Comparison of ENCODE assay signal across 11 mouse cellular contexts in the genomic region with DNA sequence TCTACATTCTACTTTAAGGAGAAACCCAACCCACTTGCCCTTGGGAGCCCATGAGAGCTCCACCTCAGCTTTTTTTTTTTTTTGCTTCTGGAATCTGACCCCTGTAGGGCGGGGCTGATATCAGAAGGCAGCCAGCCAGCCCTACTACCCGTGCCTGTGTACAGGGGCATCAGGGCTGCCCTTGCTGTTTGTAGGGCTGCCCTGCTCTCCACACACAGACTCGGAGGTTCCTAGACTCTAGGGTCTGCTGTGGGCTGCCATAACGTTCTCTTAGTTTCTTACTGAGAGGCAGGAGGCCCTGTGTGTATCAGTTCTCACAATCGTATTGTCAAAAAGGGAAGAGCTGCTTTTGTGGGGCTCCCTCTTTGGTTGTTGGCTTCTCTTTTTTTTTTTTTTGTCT. TPM values are rescaled to one million over a fixed set of nuclear protein-coding genes. Genes with fewer than 3 reads are reported as not detected.
DNase-seq lines count a peak whose midpoint lies in the region; ATAC-seq and TF ChIP-seq lines count a peak whose summit lies in the region.
"Had no signal": no experiment of that assay in that cellular context is flagged by ENCODE, and none has a peak within 500 bp of the region (broad histone marks: within the 10 kb centered on the region; RNA-seq: fewer than 3 reads in every experiment).

No protein-coding gene starts in this region.

- no peaks in the 10 kb centered on the region for H3K9me3 ChIP-seq in intestine, postnatal 0 days (ENCODE audit: control insufficient read depth)

- peak overlapping the region; percentile 76; the same call in 1 of the 2 replicates for H3K27ac ChIP-seq in layer of hippocampus, adult 2 months
- peak overlapping the region; percentile 64 for H3K27ac ChIP-seq in bone marrow macrophage, adult 2 months (ENCODE audit: insufficient read depth, low read depth, low read length)
- peak overlapping the region; percentile 71 for H3K27ac ChIP-seq in intestine, postnatal 0 days (ENCODE audit: low read depth, low read length)

- TF ChIP-seq POLR2A in bone marrow macrophage, adult 2 months (IDR thresholded peaks at IDR 0.05; ENCODE audit: borderline replicate concordance, low read depth, low read length), result no peak

- H3K4me1 ChIP-seq in bone marrow macrophage, adult 2 months (ENCODE audit: control insufficient read depth, insufficient read depth, low read length), result peaks cover 50% of the 10 kb centered on the region
- H3K4me1 ChIP-seq in intestine, postnatal 0 days (replicated peaks; ENCODE audit: control insufficient read depth, insufficient read depth, low read length), result peaks cover 48% of the 10 kb centered on the region

- no peak for TF ChIP-seq CTCF in layer of hippocampus, adult 2 months (conservative IDR thresholded peaks at IDR 0.05)
- no peak for TF ChIP-seq CTCF in bone marrow macrophage, adult 2 months (IDR thresholded peaks at IDR 0.05; ENCODE audit: low read depth, low read length)
- TF ChIP-seq CTCF in intestine, postnatal 0 days (IDR thresholded peaks at IDR 0.05; ENCODE audit: low read depth), result no peak

- no peak overlapping the region for H3K4me3 ChIP-seq in layer of hippocampus, adult 2 months
- H3K4me3 ChIP-seq in bone marrow macrophage, adult 2 months (ENCODE audit: insufficient read depth, low read length), result no peak overlapping the region
- H3K4me3 ChIP-seq in intestine, postnatal 0 days (ENCODE audit: low read depth, low read length), result no peak overlapping the region

- ATAC-seq in intestine, postnatal 0 days, result peak; percentile 37

- 23% methylated on average over 5 of the region's 5 CpGs for WGBS in intestine, postnatal 0 days

- H3K9ac ChIP-seq in intestine, postnatal 0 days (ENCODE audit: low read depth, low read length), result no peak overlapping the region; the same call in 1 of the 2 replicates

- intact Hi-C loops in left cerebral cortex, postnatal 10 days (cut with DNase I), result no loop called here

- no peaks in the 10 kb centered on the region for H3K27me3 ChIP-seq in intestine, postnatal 0 days (replicated peaks; ENCODE audit: control insufficient read depth, insufficient read depth, low read length)

- 0 out of 2 replicates have a peak overlapping the region, but pooled peaks have one; percentile 27 for H3K4me2 ChIP-seq in intestine, postnatal 0 days (replicated peaks; ENCODE audit: low read depth)

- no peak for DNase-seq in layer of hippocampus, adult 2 months (ENCODE audit: low spot score in 2 of 2)
- no peak for DNase-seq in layer of hippocampus, adult 8-10 months (ENCODE audit: low spot score in 2 of 2)
- DNase-seq in lung, postnatal 36 days, result peak; percentile 74
- DNase-seq in urinary bladder, adult 18-20 months (ENCODE audit: low spot score in 2 of 2), result no peak
- DNase-seq in left cerebral cortex, postnatal 10 days (ENCODE audit: extremely low spot score in 1 of 2, low spot score in 2 of 2), result no peak
- DNase-seq in gastrocnemius, postnatal 10 days, result no peak

- peaks cover 55% of the 10 kb centered on the region for H3K36me3 ChIP-seq in intestine, postnatal 0 days (ENCODE audit: control insufficient read depth, insufficient read depth)

RNA-seq across cellular contexts. Expression of gene Lasp1, which starts 18.6 kb away (rescaled TPM):
- 10 to 100 TPM; 88.1 to 91.4 TPM for total RNA-seq in layer of hippocampus, adult 2 months (2021)
- total RNA-seq in layer of hippocampus, adult 8-10 months (2022), result 100 to 1,000 TPM; 102 to 109 (median 104) TPM
- 194 and 201 TPM in 2 replicates for polyA plus RNA-seq in bone marrow macrophage, adult 2 months (2012; ENCODE audit: insufficient read depth, insufficient read length, missing spikeins)
- 98.2 and 103 TPM in 2 replicates for polyA plus RNA-seq in intestine, postnatal 0 days (2015; fragmentation: Nextera tagmentation; extraction: Ambion mirVana)
- 100 to 1,000 TPM; 190 to 203 TPM for total RNA-seq in left cerebral cortex, postnatal 10 days (2021)
- total RNA-seq in gastrocnemius, postnatal 10 days (2021), result 10 to 100 TPM; 46.3 to 68.4 TPM

RNA-seq across cellular contexts. Expression of gene B230217C12Rik, which starts 23.2 kb away (rescaled TPM):
- 10 to 100 TPM; 67.8 to 72.6 TPM for total RNA-seq in layer of hippocampus, adult 2 months (2021)
- total RNA-seq in layer of hippocampus, adult 8-10 months (2022), result 10 to 100 TPM; 58.6 to 70.2 (median 68.1) TPM
- polyA plus RNA-seq in bone marrow macrophage, adult 2 months (2012; ENCODE audit: insufficient read depth, insufficient read length, missing spikeins), result 1.8 and 2.4 TPM in 2 replicates
- 1.8 and 2.0 TPM in 2 replicates for polyA plus RNA-seq in intestine, postnatal 0 days (2015; fragmentation: Nextera tagmentation; extraction: Ambion mirVana)
- total RNA-seq in left cerebral cortex, postnatal 10 days (2021), result 10 to 100 TPM; 40.0 to 45.1 TPM
- 1 to 10 TPM in 1 of 2 experiments, under 1 TPM in 1; 0.95 to 1.1 TPM for total RNA-seq in gastrocnemius, postnatal 10 days (2021)

RNA-seq across cellular contexts. Expression of gene Rpl23, which starts 35.1 kb away (rescaled TPM):
- total RNA-seq in layer of hippocampus, adult 2 months (2021), result 100 to 1,000 TPM; 361 to 374 TPM
- total RNA-seq in layer of hippocampus, adult 8-10 months (2022), result 100 to 1,000 TPM; 304 to 481 (median 389) TPM
- 854 and 1,184 TPM in 2 replicates for polyA plus RNA-seq in bone marrow macrophage, adult 2 months (2012; ENCODE audit: insufficient read depth, insufficient read length, missing spikeins)
- 538 and 555 TPM in 2 replicates for polyA plus RNA-seq in intestine, postnatal 0 days (2015; fragmentation: Nextera tagmentation; extraction: Ambion mirVana)
- total RNA-seq in left cerebral cortex, postnatal 10 days (2021), result 100 to 1,000 TPM; 423 to 456 TPM
- 100 to 1,000 TPM; 793 to 832 TPM for total RNA-seq in gastrocnemius, postnatal 10 days (2021)

RNA-seq across cellular contexts. Expression of gene 1700001P01Rik, which starts 41.7 kb away (rescaled TPM):
- total RNA-seq in layer of hippocampus, adult 2 months (2021), result 1 to 10 TPM; 1.3 to 2.4 TPM
- 1 to 10 TPM in 1 of 4 experiments, under 1 TPM in 2, not detected in 1; 0.93 to 1.4 (median 0.98) TPM for total RNA-seq in layer of hippocampus, adult 8-10 months (2022)
- not detected in 2 replicates for polyA plus RNA-seq in bone marrow macrophage, adult 2 months (2012; ENCODE audit: insufficient read depth, insufficient read length, missing spikeins)
- polyA plus RNA-seq in intestine, postnatal 0 days (2015; fragmentation: Nextera tagmentation; extraction: Ambion mirVana), result not detected in 2 replicates
- under 1 TPM; 0.60 to 0.63 TPM for total RNA-seq in left cerebral cortex, postnatal 10 days (2021)
- not detected for total RNA-seq in gastrocnemius, postnatal 10 days (2021)
- total RNA-seq: adrenal gland, postnatal 36 days; gastrocnemius, adult 8-10 months had no signal
- polyA plus RNA-seq: neural tube, embryonic 11.5 days had no signal

RNA-seq across cellular contexts. Expression of gene Cwc25, which starts 51.0 kb away (rescaled TPM):
- 10 to 100 TPM; 20.1 to 20.6 TPM for total RNA-seq in layer of hippocampus, adult 2 months (2021)
- total RNA-seq in layer of hippocampus, adult 8-10 months (2022), result 10 to 100 TPM; 18.6 to 22.2 (median 20.6) TPM
- 19.1 and 19.8 TPM in 2 replicates for polyA plus RNA-seq in bone marrow macrophage, adult 2 months (2012; ENCODE audit: insufficient read depth, insufficient read length, missing spikeins)
- polyA plus RNA-seq in intestine, postnatal 0 days (2015; fragmentation: Nextera tagmentation; extraction: Ambion mirVana), result 8.5 and 9.8 TPM in 2 replicates
- 10 to 100 TPM; 18.8 to 19.4 TPM for total RNA-seq in left cerebral cortex, postnatal 10 days (2021)
- total RNA-seq in gastrocnemius, postnatal 10 days (2021), result 1 to 10 TPM; 8.4 to 9.7 TPM

Comparison
In these comparisons a context has a peak if more than half of its experiments do, and no peak if none do; other contexts are left out.
1. RNA of gene B230217C12Rik, which starts 23.2 kb away (total RNA-seq): 67.8 to 72.6 TPM in layer of hippocampus, adult 2 months, 58.6 to 70.2 TPM in layer of hippocampus, adult 8-10 months and 40.0 to 45.1 TPM in left cerebral cortex, postnatal 10 days; 0.95 to 1.1 TPM in gastrocnemius, postnatal 10 days; every median in the first group is over 10 times any median in the second.
2. Peak in every context shown above with its lines, with median percentiles within 50 percentile points of each other: H3K27ac ChIP-seq.